Mouse (Mus musculus) liver, embryonic 14.5 days (tissue): Measurements from ENCODE around the gene Zfp746. TPM values are rescaled to one million over a fixed set of nuclear protein-coding genes. Genes with fewer than 3 reads are reported as not detected.

Experiments
- ATAC-seq: fragments of 200-750 bp; cut with Nextera tagmentation; 2 replicates; pipeline ENCODE4 v1.8.0; 2017; ENCODE audit warnings: moderate number of reproducible peaks, mild to moderate bottlenecking, moderate library complexity; ENCODE audit not compliant: insufficient read depth
- DNase-seq, 3 experiments: peaks; one replicate each; pipeline ENCODE4 v3.0.0-alpha.2; 2012 to 2013; ENCODE audit warnings: low read depth in 3 of 3, low spot score in 3 of 3
- H3K27ac ChIP-seq: fragments of 300-500 bp; sonication (generic); 2 replicates; pipeline ENCODE4 v1.5.1; 2014; ENCODE audit warnings: moderate library complexity, mild to moderate bottlenecking, control low read depth, inconsistent platforms
- H3K27me3 ChIP-seq: fragments of 300-500 bp; sonication (generic); 2 replicates; pipeline ENCODE4 v1.6.1; 2014; ENCODE audit warnings: mild to moderate bottlenecking, low read length, moderate library complexity; ENCODE audit not compliant: control insufficient read depth, insufficient read depth
- H3K36me3 ChIP-seq: fragments of 300-500 bp; sonication (generic); replicated peaks from 2 replicates; pipeline ENCODE4 v1.6.1; 2014; ENCODE audit warnings: low read depth; ENCODE audit not compliant: control insufficient read depth, insufficient read depth
- H3K4me1 ChIP-seq, 2 experiments: fragments of 200-500 bp in 1 of 2; fragments of 300-500 bp in 1 of 2; sonication (generic) in 1 of 2; replicated peaks; 2 replicates each; pipeline ENCODE4 v1.6.1; 2012 to 2014; ENCODE audit warnings: antibody characterized with exemption in 1 of 2, inconsistent platforms in 1 of 2, low read length in 1 of 2; ENCODE audit not compliant: control insufficient read depth in 2 of 2, insufficient read depth in 2 of 2
- H3K4me2 ChIP-seq: fragments of 300-500 bp; sonication (generic); 2 replicates; pipeline ENCODE4 v1.6.1; 2014; ENCODE audit warnings: low read depth, mild to moderate bottlenecking, control low read depth, moderate library complexity
- H3K4me3 ChIP-seq, 2 experiments: fragments of 200-500 bp in 1 of 2; fragments of 300-500 bp in 1 of 2; sonication (generic) in 1 of 2; 2 replicates each; pipeline ENCODE4 v1.5.1; 2012 to 2014; ENCODE audit warnings: low read depth in 2 of 2, low read length in 2 of 2, mild to moderate bottlenecking in 2 of 2, control low read depth in 1 of 2, inconsistent platforms in 1 of 2, moderate library complexity in 1 of 2; ENCODE audit not compliant: insufficient read depth in 1 of 2
- H3K9ac ChIP-seq: fragments of 300-500 bp; sonication (generic); replicated peaks from 2 replicates; pipeline ENCODE4 v1.6.1; 2014; ENCODE audit warnings: mild to moderate bottlenecking, control low read depth, moderate library complexity
- H3K9me3 ChIP-seq: fragments of 300-500 bp; sonication (generic); 2 replicates; pipeline ENCODE4 v1.6.1; 2016; ENCODE audit warnings: low read length, mixed read lengths; ENCODE audit not compliant: control insufficient read depth
- CTCF ChIP-seq: IDR thresholded peaks from 2 replicates; pipeline ENCODE4 v1.5.1; 2016; ENCODE audit warnings: antibody characterized with exemption, low read depth, control low read depth
- EP300 ChIP-seq: IDR thresholded peaks from 2 replicates; pipeline ENCODE4 v1.6.1; 2016; ENCODE audit warnings: antibody characterized with exemption, low read depth
- WGBS: fragments of 180-500 bp; shearing (Covaris S2); extraction: QIAGEN DNeasy Blood & Tissue Kit; methylation state at CpG from one replicate; pipeline ENCODE4 v1.1.7; 2014; ENCODE audit not compliant: insufficient replicate concordance; 5-methylcytosine and 5-hydroxymethylcytosine counted together
- polyA plus RNA-seq, 2 experiments: library from polyadenylated mRNA; depleted of rRNA in 1 of 2; stranded (reverse) in 1 of 2; unstranded in 1 of 2; fragments of >200 nt; fragmentation: Nextera tagmentation in 1 of 2; extraction: Ambion mirVana in 1 of 2; gene quantifications; 2 replicates each; pipeline versions ENCODE4 v1.2.1 to v1.2.3; 2012 to 2014

The Zfp746 gene
- polyA plus RNA-seq, 2 experiments, result 4.0 to 5.2 TPM

GRCm38 (mm10) chr6:48024330-48024993, 61.9 kb downstream of the Zfp746 start:
- no peak overlapping the region for H3K4me3 ChIP-seq
- peaks cover 17% of the 10 kb centered on the region for H3K36me3 ChIP-seq
- H3K4me1 ChIP-seq, result no peaks in the 10 kb centered on the region
- DNase-seq, result no peak
- no peak for ATAC-seq
- no peak for TF ChIP-seq CTCF
- TF ChIP-seq EP300, result no peak
- H3K27ac ChIP-seq, result no peak overlapping the region
- H3K9me3 ChIP-seq, result no peaks in the 10 kb centered on the region
- H3K27me3 ChIP-seq, result no peaks in the 10 kb centered on the region
- WGBS, result 86% methylated on average over 43 of the region's 43 CpGs
- H3K9ac ChIP-seq, result no peak overlapping the region
- H3K4me2 ChIP-seq, result no peak overlapping the region

GRCm38 (mm10) chr6:48022672-48023071, 63.7 kb downstream of the Zfp746 start:
- no peak overlapping the region for H3K9ac ChIP-seq
- H3K27ac ChIP-seq, result no peak overlapping the region
- H3K27me3 ChIP-seq, result no peaks in the 10 kb centered on the region
- H3K36me3 ChIP-seq, result peaks cover 13% of the 10 kb centered on the region
- H3K4me3 ChIP-seq, result no peak overlapping the region
- no peaks in the 10 kb centered on the region for H3K4me1 ChIP-seq
- 69% methylated on average over 2 of the region's 2 CpGs for WGBS
- TF ChIP-seq CTCF (no peak), EP300 (no peak)
- ATAC-seq (no peak), DNase-seq (no peak)
- no peak overlapping the region for H3K4me2 ChIP-seq
- H3K9me3 ChIP-seq, result no peaks in the 10 kb centered on the region

- Histone ChIP-seq H3K4me3 (no peak overlapping the region), H3K27ac (no peak overlapping the region), H3K9ac (no peak overlapping the region), H3K4me2 (no peak overlapping the region), H3K9me3 (no peaks in the 10 kb centered on the region), H3K27me3 (no peaks in the 10 kb centered on the region), H3K4me1 (no peaks in the 10 kb centered on the region), H3K36me3 (peaks cover 13% of the 10 kb centered on the region)
- ATAC-seq (no peak), DNase-seq (no peak)
- TF ChIP-seq EP300, result no peak
- no peak for TF ChIP-seq CTCF
- 72% methylated on average over 1 of the region's 1 CpGs for WGBS
These were observed 64.7 kb downstream of the Zfp746 start for GRCm38 (mm10) chr6:48021678-48022077.

- no peak overlapping the region for H3K9ac ChIP-seq
- no peaks in the 10 kb centered on the region for H3K9me3 ChIP-seq
- no peak overlapping the region for H3K4me2 ChIP-seq
- no peak overlapping the region for H3K27ac ChIP-seq
- TF ChIP-seq CTCF (no peak), EP300 (no peak)
- H3K4me3 ChIP-seq, result no peak overlapping the region
- H3K4me1 ChIP-seq, result peaks cover 0 to 5% of the 10 kb centered on the region in 2 experiments; a peak in 1 of 4 replicates
- H3K27me3 ChIP-seq, result no peaks in the 10 kb centered on the region
- peaks cover 6% of the 10 kb centered on the region for H3K36me3 ChIP-seq
- WGBS, result 71% methylated on average over 2 of the region's 2 CpGs
- no peak for ATAC-seq
- DNase-seq, result no peak
These were observed 66.4 kb downstream of the Zfp746 start for GRCm38 (mm10) chr6:48020006-48020405.

- peaks cover 0 to 5% of the 10 kb centered on the region in 2 experiments; a peak in 1 of 4 replicates for H3K4me1 ChIP-seq
- no peak overlapping the region for H3K4me2 ChIP-seq
- ATAC-seq, result no peak
- H3K9ac ChIP-seq, result no peak overlapping the region
- TF ChIP-seq EP300 (no peak), CTCF (no peak)
- WGBS, result 86% methylated on average over 9 of the region's 9 CpGs
- no peaks in the 10 kb centered on the region for H3K9me3 ChIP-seq
- no peaks in the 10 kb centered on the region for H3K27me3 ChIP-seq
- no peaks in the 10 kb centered on the region for H3K36me3 ChIP-seq
- no peak overlapping the region for H3K4me3 ChIP-seq
- DNase-seq, result no peak
- H3K27ac ChIP-seq, result no peak overlapping the region
These were observed 69.6 kb downstream of the Zfp746 start for GRCm38 (mm10) chr6:48016841-48017240.
